Mouse (Mus musculus) kidney, postnatal 10 days (tissue): ENCODE data around the gene Slc35f5.

Source experiments
- DNase-seq: peaks from one replicate; pipeline ENCODE4 v3.0.0; 2021; ENCODE audit warnings: mixed read lengths

Gene Slc35f5

DNA sequence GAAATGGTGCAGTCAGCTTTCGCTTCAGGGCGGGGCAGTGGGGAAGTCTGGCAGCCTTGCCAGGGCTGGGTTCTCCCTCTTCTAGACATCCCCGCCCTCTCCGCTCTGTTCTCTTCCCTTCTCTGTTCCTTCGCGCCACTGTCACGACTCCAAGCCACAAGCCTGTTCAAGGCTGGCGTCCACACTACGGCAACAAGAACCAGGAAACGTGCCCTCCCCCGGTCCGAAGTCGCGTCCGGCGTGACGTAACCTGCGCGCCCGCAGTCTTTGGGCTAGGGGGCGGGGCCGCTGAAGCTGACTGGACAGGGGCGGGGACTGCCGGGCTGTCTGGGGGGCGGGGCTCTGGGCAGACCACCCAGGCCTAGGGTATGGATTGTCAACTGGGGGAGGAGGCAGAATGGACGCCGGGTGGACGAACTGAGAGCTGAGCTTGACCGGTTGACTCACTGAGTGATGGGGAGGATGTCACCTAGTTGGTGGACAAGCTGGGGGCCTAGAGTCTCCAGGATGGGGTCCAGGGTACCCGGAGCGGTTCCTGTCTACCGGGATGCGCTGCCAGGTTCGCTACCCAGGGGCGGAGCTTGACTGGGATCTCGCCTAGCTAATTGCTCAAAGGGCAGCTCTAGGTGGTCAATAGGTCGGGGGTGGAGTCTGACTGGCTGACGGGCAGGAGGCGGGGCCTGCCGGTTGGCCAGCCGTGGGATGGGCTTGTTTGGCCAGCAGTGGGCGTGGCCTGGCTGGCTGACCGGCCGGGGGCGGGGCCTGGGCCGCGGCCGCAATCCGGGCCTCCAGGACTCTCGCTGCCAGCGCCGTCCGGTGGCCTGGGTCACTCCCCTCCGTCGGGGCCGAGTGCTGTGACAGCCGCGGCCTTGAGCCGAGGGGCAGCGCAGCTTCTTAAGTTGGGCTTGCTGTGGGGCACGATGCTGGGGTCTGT is at the start of gene Slc35f5:
Slc35f5 (plus strand) TSS at position 337 of the 934 bp plus-strand sequence.
- peak; percentile 99 for DNase-seq

- no peak for DNase-seq
Observed at GRCm38 (mm10) chr1:125514706-125515105, 45.7 kb upstream of the Slc35f5 start.

GRCm38 (mm10) chr1:125516910-125517659 is 43.3 kb upstream of the Slc35f5 start:
- DNase-seq, result no peak

DNA sequence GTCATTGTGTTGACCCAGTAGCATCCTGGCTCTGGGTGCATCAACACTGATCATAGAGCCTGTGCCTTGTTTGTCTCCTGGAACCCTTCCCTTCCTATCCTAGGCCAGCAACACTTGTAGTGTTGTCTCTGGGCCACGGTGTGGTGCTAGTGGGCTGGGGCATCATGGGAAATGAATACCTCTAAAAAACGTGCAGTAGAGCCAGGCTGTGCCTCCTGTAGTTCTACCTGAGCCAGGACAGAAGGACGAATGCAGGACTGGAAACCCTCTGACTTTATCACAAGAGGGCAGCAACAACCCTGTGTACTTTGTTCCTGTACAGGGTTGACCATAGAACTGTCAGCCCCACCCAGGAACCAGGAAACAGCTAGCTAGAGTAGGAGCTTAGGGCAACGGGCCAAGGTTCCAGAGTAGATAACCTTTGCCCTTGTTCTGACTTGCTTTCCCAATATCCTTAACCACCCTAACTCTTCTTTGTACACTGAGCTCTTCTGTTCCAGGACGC is 41.2 kb upstream of the Slc35f5 start:
- DNase-seq, result peak; percentile 73

GRCm38 (mm10) chr1:125525965-125526665 is 34.3 kb upstream of the Slc35f5 start:
- DNase-seq, result peak; percentile 38

GRCm38 (mm10) chr1:125526666-125527004 is 33.8 kb upstream of the Slc35f5 start:
- no peak for DNase-seq

- DNase-seq, result no peak
Observed at GRCm38 (mm10) chr1:125527364-125527763, 33.0 kb upstream of the Slc35f5 start.

- peak; percentile 39 for DNase-seq
Observed at GRCm38 (mm10) chr1:125533180-125533912, 27.0 kb upstream of the Slc35f5 start.

DNA sequence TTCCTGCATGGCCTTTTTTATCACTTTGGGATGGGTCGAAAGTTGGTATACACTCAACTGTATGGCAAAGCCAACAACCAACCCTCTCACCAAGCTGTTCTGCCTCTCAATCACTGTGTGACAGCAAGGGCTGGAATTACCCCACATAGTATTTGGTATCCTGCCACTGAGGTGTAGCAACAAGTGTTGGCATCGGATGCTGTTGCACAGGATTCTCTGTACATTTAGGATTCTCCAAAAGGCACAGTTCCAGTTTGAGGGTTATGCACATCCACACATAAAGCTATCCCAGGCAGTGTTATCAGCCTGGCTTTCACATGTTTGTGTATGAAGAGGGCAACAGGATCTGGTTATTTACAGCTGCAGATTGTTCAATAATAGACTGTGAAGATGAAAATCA is 23.3 kb upstream of the Slc35f5 start:
- DNase-seq, result no peak

GRCm38 (mm10) chr1:125537776-125538175 is 22.6 kb upstream of the Slc35f5 start:
- no peak for DNase-seq

DNA sequence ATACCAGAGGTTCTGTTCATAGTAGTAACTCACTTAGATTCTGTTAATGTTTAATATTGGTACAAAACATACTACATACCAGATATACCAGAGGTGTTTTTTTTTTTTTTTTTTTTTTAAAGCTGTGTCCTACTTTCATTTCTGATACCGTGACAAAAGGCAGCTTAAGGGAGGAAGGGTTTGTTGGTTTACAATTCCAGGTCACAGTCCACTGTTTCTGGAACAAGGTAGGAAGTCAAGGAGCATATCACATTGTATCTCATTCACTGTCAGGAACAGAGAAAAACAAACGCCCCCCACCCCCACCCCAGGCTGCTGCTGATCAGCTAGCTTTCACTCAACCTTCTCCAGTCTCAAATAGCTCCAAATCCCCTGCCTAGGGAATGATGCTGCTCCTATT is 21.1 kb upstream of the Slc35f5 start:
- DNase-seq, result no peak

DNA sequence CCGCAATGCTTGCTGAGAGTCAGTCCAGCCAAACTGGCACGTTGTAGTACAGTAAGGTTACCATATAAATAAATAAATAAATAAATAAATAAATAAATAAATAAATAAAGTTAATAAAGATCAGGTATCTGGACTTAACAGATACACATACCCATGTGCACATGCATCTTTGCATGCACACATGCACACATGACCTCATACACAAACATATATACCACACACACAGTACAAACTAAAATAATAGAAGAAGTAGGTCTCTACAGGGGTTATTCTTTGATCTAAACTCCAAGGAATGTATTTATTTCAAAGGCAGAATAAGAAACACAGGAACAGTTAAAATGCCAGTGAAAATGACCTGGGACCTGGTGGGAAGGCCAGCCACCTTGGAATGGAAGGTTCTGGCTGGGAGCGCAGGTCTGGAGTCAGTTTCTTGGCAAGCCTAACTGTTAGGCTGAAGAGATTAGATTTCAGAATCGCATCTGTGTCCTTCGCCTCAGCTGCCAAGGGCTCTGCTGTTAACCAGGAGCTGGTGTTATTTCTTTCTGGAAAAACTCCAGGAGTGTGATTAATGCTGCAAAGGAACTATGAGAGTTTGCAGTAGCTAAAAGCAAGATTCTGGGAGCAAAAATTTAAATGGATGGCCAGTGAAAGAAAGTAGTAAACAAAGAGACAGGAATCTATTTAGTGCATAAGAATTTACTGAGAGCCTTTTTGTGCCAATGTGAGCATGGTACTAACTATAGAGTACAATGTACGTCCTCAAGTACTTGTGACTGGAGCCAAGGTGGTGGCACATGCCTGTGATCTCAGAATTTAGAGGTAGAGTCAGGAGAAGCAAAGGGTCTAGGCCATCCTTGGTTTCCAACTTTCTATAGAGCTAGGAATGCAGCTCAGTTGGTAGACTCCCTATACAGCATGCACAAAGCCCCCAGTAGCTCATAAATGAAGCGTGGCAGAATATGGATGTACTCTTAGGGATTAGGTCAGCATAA is 18.1 kb upstream of the Slc35f5 start:
- DNase-seq, result peak; percentile 36

DNA sequence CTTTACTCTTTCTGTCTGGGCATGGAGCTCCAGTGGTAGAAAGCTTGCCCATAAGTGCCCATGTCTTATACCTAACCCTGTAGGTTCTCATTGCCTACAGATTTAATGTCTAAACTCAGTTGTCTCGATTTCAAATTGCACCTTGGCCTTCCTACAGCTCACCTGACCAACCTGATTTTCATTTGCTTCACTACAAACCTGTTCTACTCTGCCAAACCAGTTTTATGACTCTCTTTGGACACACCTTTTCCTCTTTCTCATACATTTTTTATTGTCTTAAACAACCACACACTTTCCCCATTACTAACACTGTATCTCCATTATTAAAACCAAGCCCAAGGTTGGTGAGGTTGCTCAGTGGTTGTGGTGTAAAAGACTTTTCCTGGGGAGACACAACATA is 10.5 kb upstream of the Slc35f5 start:
- no peak for DNase-seq

GRCm38 (mm10) chr1:125550359-125550758 is 10.0 kb upstream of the Slc35f5 start:
- no peak for DNase-seq

- no peak for DNase-seq
Observed at GRCm38 (mm10) chr1:125551564-125551963, 8.8 kb upstream of the Slc35f5 start.

GRCm38 (mm10) chr1:125559261-125559660 is 1.1 kb upstream of the Slc35f5 start:
- DNase-seq, result no peak

DNA sequence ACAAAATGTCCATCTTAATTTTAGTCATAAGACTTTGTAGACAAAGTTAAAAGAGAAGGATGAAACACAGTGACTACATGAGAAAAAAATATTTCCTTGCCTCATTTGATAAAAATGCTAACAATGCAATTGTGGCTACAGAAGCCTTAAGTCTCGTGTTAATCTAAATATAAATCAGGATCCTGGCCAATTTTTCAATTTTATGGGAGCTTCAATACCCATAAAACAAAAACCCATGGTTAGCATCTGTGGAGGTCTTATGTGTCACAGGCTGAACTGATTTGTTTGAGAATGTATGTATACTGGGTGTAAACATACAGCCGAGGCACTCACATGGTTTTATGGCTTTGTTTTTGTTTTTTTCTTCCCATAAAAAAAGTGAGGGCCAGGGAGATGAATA is 674 bp upstream of the Slc35f5 start:
- no peak for DNase-seq

- DNase-seq, result peak; percentile 80
Observed at GRCm38 (mm10) chr1:125561206-125561605, 811 bp downstream of the Slc35f5 start.

DNA sequence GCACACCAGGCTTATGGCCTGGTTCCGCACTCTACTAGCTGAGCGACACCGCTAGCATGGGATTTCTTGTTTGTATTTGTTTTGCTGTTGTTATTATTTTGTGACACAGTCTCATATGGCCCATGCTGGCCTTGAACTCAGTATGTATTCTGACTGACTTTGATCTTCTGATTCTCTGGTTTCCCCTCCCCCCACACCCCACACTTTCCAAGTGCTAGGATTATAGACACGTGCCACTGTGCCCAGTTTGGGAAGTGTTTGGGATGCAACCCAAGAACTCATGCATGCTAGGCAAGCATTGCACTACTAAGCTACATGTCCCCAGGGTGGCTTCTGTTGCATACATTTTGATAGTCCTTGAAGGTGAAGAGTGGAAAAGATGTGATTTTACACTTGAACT is 1.4 kb downstream of the Slc35f5 start:
- peak; percentile 15 for DNase-seq

DNA sequence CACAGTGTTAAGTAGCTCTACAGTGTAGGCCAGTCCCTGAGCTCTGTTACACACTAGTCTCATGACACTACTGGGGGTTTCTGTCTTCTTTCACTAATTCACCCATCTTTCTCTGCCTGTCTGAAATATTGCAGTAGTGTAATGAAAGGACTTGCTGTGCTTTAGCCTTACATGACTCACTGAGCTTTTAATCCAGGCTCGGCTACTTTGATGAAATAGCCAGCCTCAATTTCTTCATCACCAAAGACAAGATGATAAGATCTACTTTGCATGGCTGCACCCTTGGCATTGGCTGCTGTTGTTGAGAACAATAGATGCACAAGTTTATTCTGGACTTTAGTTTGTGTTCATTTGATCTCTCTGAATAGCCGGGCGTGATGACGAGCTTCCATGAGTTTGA is 7.7 kb downstream of the Slc35f5 start:
- DNase-seq, result no peak

DNA sequence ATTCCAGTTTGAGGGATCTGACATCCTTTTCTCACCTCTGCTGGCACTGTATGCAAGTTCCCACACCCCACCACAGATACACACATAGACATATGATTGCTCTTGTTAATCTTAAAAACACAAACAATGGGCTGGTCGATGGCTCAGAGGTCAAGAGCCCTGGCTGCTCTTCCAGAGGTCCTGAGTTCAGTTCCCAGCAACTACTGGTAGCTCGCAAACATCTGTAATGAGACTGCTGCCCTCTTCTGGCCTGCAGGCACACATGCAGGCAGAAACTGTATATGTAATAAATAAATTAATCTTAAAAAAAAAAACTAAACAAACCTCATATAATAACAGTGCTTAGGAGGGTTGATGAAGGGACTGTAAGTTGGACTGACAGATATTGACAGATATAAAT is 13.8 kb downstream of the Slc35f5 start:
- DNase-seq, result peak; percentile 19
